Mouse (Mus musculus) brain, embryonic 14.5 days (tissue): ENCODE results near the gene Slc35f3.
A peak's percentile ranks its signal among the peaks of the same experiment; 100 is the strongest.

Experiments
- CTCF ChIP-seq: fragments of 200-500 bp; IDR thresholded peaks from 2 replicates; pipeline ENCODE4 v1.5.1; 2012; ENCODE audit warnings: inconsistent platforms, mild to moderate bottlenecking, moderate library complexity, borderline replicate concordance; ENCODE audit not compliant: insufficient read depth, insufficient read length; ENCODE audit errors: extremely low read depth
- POLR2A ChIP-seq: fragments of 200-500 bp; IDR thresholded peaks from 2 replicates; pipeline ENCODE4 v1.6.1; 2012; ENCODE audit warnings: mild to moderate bottlenecking, inconsistent platforms, borderline replicate concordance; ENCODE audit not compliant: poor library complexity, insufficient read depth, insufficient read length, severe bottlenecking; ENCODE audit errors: extremely low read depth

DNA sequence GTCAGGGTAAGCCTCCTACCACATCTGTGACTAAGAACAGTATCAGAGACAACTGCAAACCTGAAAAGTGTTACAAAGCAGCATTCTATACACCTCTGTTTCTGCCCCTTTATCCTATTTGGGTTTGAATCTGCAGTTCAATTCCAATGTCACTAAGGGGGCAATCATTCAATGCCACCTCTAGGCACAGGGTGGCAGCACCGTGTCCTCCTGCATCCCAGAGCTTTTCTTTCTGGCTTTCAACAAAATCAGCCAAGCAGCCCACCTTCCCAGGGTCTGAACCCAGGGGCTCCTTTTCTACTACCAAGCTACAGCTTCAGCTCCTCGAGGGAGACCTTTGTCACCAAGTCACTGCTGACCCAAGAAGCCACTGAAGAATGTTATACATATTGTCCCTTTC is 140.6 kb downstream of the Slc35f3 start:
- TF ChIP-seq POLR2A (no peak), CTCF (peak; percentile 37; the same call in 1 of the 2 replicates)
